In genomic region chr10:80836949-80837379, GRCm38 (mm10) we compare ENCODE assay signal across 17 mouse cellular contexts. TPM values are rescaled to one million over a fixed set of nuclear protein-coding genes. Genes with fewer than 3 reads are reported as not detected.
A peak's percentile ranks its signal among the peaks of the same experiment; 100 is the strongest.
DNase-seq lines count a peak whose midpoint lies in the region; ATAC-seq lines count a peak whose summit lies in the region.
"Had no signal": no experiment of that assay in that cellular context is flagged by ENCODE, and none has a peak within 500 bp of the region (broad histone marks: within the 10 kb centered on the region; RNA-seq: fewer than 3 reads in every experiment).

No protein-coding gene starts in this region.

- no peak overlapping the region for H3K9ac ChIP-seq in forebrain, embryonic 14.5 days (ENCODE audit: low read length)
- H3K9ac ChIP-seq in forebrain, embryonic 15.5 days (replicated peaks), result no peak overlapping the region
- H3K9ac ChIP-seq in heart, embryonic 16.5 days (ENCODE audit: low read length), result 0 out of 2 replicates have a peak overlapping the region, but pooled peaks have one; percentile 33
- no peak overlapping the region for H3K9ac ChIP-seq in midbrain, embryonic 16.5 days (ENCODE audit: low read depth, low read length)
- H3K9ac ChIP-seq: hindbrain, embryonic 15.5 days; liver, embryonic 14.5 days; stomach, embryonic 15.5 days had no signal

- no peaks in the 10 kb centered on the region for H3K4me1 ChIP-seq in forebrain, embryonic 14.5 days (ENCODE audit: control insufficient read depth, insufficient read depth, low read length)
- no peaks in the 10 kb centered on the region for H3K4me1 ChIP-seq in forebrain, embryonic 15.5 days
- peaks cover 18% of the 10 kb centered on the region for H3K4me1 ChIP-seq in heart, embryonic 16.5 days (ENCODE audit: control insufficient read depth, insufficient read depth, low read length)
- no peaks in the 10 kb centered on the region for H3K4me1 ChIP-seq in midbrain, embryonic 16.5 days (ENCODE audit: control insufficient read depth, insufficient read depth, low read length)

- H3K27me3 ChIP-seq in forebrain, embryonic 14.5 days (replicated peaks; ENCODE audit: control insufficient read depth, insufficient read depth, low read length), result 0 out of 2 replicates have a peak, but pooled peaks cover 3% of the 10 kb centered on the region
- H3K27me3 ChIP-seq in forebrain, embryonic 15.5 days, result peaks cover 18% of the 10 kb centered on the region
- H3K27me3 ChIP-seq in heart, embryonic 16.5 days (ENCODE audit: control insufficient read depth, insufficient read depth, low read length), result peaks cover 39% of the 10 kb centered on the region
- peaks cover 22% of the 10 kb centered on the region for H3K27me3 ChIP-seq in midbrain, embryonic 16.5 days (ENCODE audit: control insufficient read depth, insufficient read depth, low read depth, low read length)

- WGBS in forebrain, embryonic 14.5 days, result 52% methylated on average over 7 of the region's 7 CpGs
- WGBS in forebrain, embryonic 15.5 days, result 42% methylated on average over 7 of the region's 7 CpGs
- WGBS in heart, embryonic 16.5 days, result 39% methylated on average over 7 of the region's 7 CpGs
- 44% methylated on average over 7 of the region's 7 CpGs for WGBS in midbrain, embryonic 16.5 days

- ATAC-seq in forebrain, embryonic 14.5 days, result peak; percentile 34; the same call in 1 of the 2 replicates
- no peak for ATAC-seq in forebrain, embryonic 15.5 days (replicated peaks)
- ATAC-seq in heart, embryonic 16.5 days (replicated peaks; ENCODE audit: extremely low read depth, insufficient read depth, low FRiP score), result no peak
- no peak for ATAC-seq in midbrain, embryonic 16.5 days
- no peak for ATAC-seq in megakaryocyte progenitor cell, adult 5-6 weeks (replicated peaks; ENCODE audit: poor library complexity)
- ATAC-seq: activated CD4-positive, CD25-positive, alpha-beta regulatory T cell, adult 4 months had no signal

- no peak for DNase-seq in forebrain, embryonic 14.5 days (ENCODE audit: low spot score)
- no peak for DNase-seq in heart, postnatal 14 days
- peak; percentile 66 for DNase-seq in R1 (ENCODE audit: low read depth, low spot score)
- peak; percentile 79 to 82 for DNase-seq in cerebellum, postnatal 14 days
- DNase-seq: B cell, adult 2 months; right cerebral cortex, postnatal 25 days; thymus, postnatal 25 days had no signal

- no peak overlapping the region for H3K4me2 ChIP-seq in forebrain, embryonic 14.5 days (ENCODE audit: low read length)
- no peak overlapping the region for H3K4me2 ChIP-seq in forebrain, embryonic 15.5 days (replicated peaks)
- H3K4me2 ChIP-seq in heart, embryonic 16.5 days (ENCODE audit: low read depth, low read length), result 0 out of 2 replicates have a peak overlapping the region, but pooled peaks have one; percentile 2
- no peak overlapping the region for H3K4me2 ChIP-seq in midbrain, embryonic 16.5 days (ENCODE audit: low read length)
- H3K4me2 ChIP-seq: hindbrain, embryonic 15.5 days; stomach, embryonic 15.5 days had no signal

- no peaks in the 10 kb centered on the region for H3K36me3 ChIP-seq in forebrain, embryonic 14.5 days (ENCODE audit: control insufficient read depth, insufficient read depth, low read length)
- H3K36me3 ChIP-seq in forebrain, embryonic 15.5 days, result 0 out of 2 replicates have a peak, but pooled peaks cover 4% of the 10 kb centered on the region
- H3K36me3 ChIP-seq in heart, embryonic 16.5 days (ENCODE audit: control insufficient read depth, insufficient read depth), result no peaks in the 10 kb centered on the region
- peaks cover 11% of the 10 kb centered on the region for H3K36me3 ChIP-seq in midbrain, embryonic 16.5 days (ENCODE audit: control insufficient read depth, insufficient read depth, low read length)
- H3K36me3 ChIP-seq: stomach, embryonic 15.5 days had no signal

- H3K4me3 ChIP-seq in forebrain, embryonic 14.5 days (ENCODE audit: low read depth, low read length), result no peak overlapping the region
- no peak overlapping the region for H3K4me3 ChIP-seq in forebrain, embryonic 15.5 days
- no peak overlapping the region for H3K4me3 ChIP-seq in heart, embryonic 16.5 days (ENCODE audit: low read length)
- no peak overlapping the region for H3K4me3 ChIP-seq in midbrain, embryonic 16.5 days (ENCODE audit: low read depth, low read length)
- H3K4me3 ChIP-seq: erythroblast, embryonic 14.5 days; hindbrain, embryonic 15.5 days; stomach, embryonic 15.5 days had no signal

- H3K9me3 ChIP-seq in forebrain, embryonic 14.5 days (replicated peaks; ENCODE audit: control insufficient read depth, low read length), result no peaks in the 10 kb centered on the region
- H3K9me3 ChIP-seq in forebrain, embryonic 15.5 days, result no peaks in the 10 kb centered on the region
- no peaks in the 10 kb centered on the region for H3K9me3 ChIP-seq in heart, embryonic 16.5 days (replicated peaks; ENCODE audit: control insufficient read depth, low read length)
- no peaks in the 10 kb centered on the region for H3K9me3 ChIP-seq in midbrain, embryonic 16.5 days (replicated peaks; ENCODE audit: control insufficient read depth, low read length, poor library complexity, severe bottlenecking)
- H3K9me3 ChIP-seq: hindbrain, embryonic 15.5 days; stomach, embryonic 15.5 days had no signal

- intact Hi-C loops in heart, postnatal 14 days (cut with DNase I), result no loop called here

- H3K27ac ChIP-seq in forebrain, embryonic 14.5 days (ENCODE audit: low read depth, low read length), result no peak overlapping the region
- H3K27ac ChIP-seq in forebrain, embryonic 15.5 days (replicated peaks), result no peak overlapping the region
- no peak overlapping the region; the same call in none of the 2 replicates for H3K27ac ChIP-seq in heart, embryonic 16.5 days (ENCODE audit: low read length)
- H3K27ac ChIP-seq in midbrain, embryonic 16.5 days (ENCODE audit: low read length), result no peak overlapping the region
- H3K27ac ChIP-seq: hindbrain, embryonic 15.5 days; liver, embryonic 14.5 days; stomach, embryonic 15.5 days had no signal

RNA-seq across cellular contexts. Expression of gene Lingo3, which starts 6.9 kb away (rescaled TPM):
- polyA plus RNA-seq in forebrain, embryonic 14.5 days (2014; fragmentation: Nextera tagmentation; extraction: Ambion mirVana), result 2.7 and 4.7 TPM in 2 replicates
- polyA plus RNA-seq in forebrain, embryonic 15.5 days (2015; fragmentation: Nextera tagmentation; extraction: Ambion mirVana), result 4.4 and 5.5 TPM in 2 replicates
- 0.39 and 0.84 TPM in 2 replicates for polyA plus RNA-seq in heart, embryonic 16.5 days (2015; fragmentation: Nextera tagmentation; extraction: Ambion mirVana)
- 1 to 10 TPM; 4.2 to 5.7 TPM for total RNA-seq in heart, postnatal 14 days (2021)
- 12.6 and 16.9 TPM in 2 replicates for polyA plus RNA-seq in midbrain, embryonic 16.5 days (2015; fragmentation: Nextera tagmentation; extraction: Ambion mirVana)
- total RNA-seq in megakaryocyte progenitor cell, adult 5-6 weeks (2015), result not detected in 2 replicates
- total RNA-seq in megakaryocyte progenitor cell, adult 5-6 weeks (2017), result not detected in 2 replicates
- total RNA-seq: MEL had no signal
- polyA plus RNA-seq: activated CD4-positive, CD25-positive, alpha-beta regulatory T cell, adult 4 months; erythroblast, embryonic 14.5 days had no signal

RNA-seq across cellular contexts. Expression of gene Oaz1, which starts 10.5 kb away (rescaled TPM):
- polyA plus RNA-seq in forebrain, embryonic 14.5 days (2014; fragmentation: Nextera tagmentation; extraction: Ambion mirVana), result 1,568 and 1,701 TPM in 2 replicates
- 1,419 and 1,463 TPM in 2 replicates for polyA plus RNA-seq in forebrain, embryonic 15.5 days (2015; fragmentation: Nextera tagmentation; extraction: Ambion mirVana)
- 2,111 and 2,265 TPM in 2 replicates for polyA plus RNA-seq in heart, embryonic 16.5 days (2015; fragmentation: Nextera tagmentation; extraction: Ambion mirVana)
- 100 to 1,000 TPM; 893 to 962 TPM for total RNA-seq in heart, postnatal 14 days (2021)
- polyA plus RNA-seq in midbrain, embryonic 16.5 days (2015; fragmentation: Nextera tagmentation; extraction: Ambion mirVana), result 1,102 and 1,149 TPM in 2 replicates
- 1,168 and 1,276 TPM in 2 replicates for total RNA-seq in megakaryocyte progenitor cell, adult 5-6 weeks (2015)
- 222 and 291 TPM in 2 replicates for total RNA-seq in megakaryocyte progenitor cell, adult 5-6 weeks (2017)

RNA-seq across cellular contexts. Expression of gene Lsm7, which starts 18.0 kb away (rescaled TPM):
- 265 and 372 TPM in 2 replicates for polyA plus RNA-seq in forebrain, embryonic 14.5 days (2014; fragmentation: Nextera tagmentation; extraction: Ambion mirVana)
- polyA plus RNA-seq in forebrain, embryonic 15.5 days (2015; fragmentation: Nextera tagmentation; extraction: Ambion mirVana), result 268 and 279 TPM in 2 replicates
- polyA plus RNA-seq in heart, embryonic 16.5 days (2015; fragmentation: Nextera tagmentation; extraction: Ambion mirVana), result 141 and 148 TPM in 2 replicates
- total RNA-seq in heart, postnatal 14 days (2021), result 10 to 100 TPM; 21.3 to 28.3 TPM
- 202 and 205 TPM in 2 replicates for polyA plus RNA-seq in midbrain, embryonic 16.5 days (2015; fragmentation: Nextera tagmentation; extraction: Ambion mirVana)
- total RNA-seq in megakaryocyte progenitor cell, adult 5-6 weeks (2015), result 125 and 137 TPM in 2 replicates
- total RNA-seq in megakaryocyte progenitor cell, adult 5-6 weeks (2017), result 307 and 354 TPM in 2 replicates

RNA-seq across cellular contexts. Expression of gene Sppl2b, which starts 18.1 kb away (rescaled TPM):
- polyA plus RNA-seq in forebrain, embryonic 14.5 days (2014; fragmentation: Nextera tagmentation; extraction: Ambion mirVana), result 30.4 and 44.6 TPM in 2 replicates
- polyA plus RNA-seq in forebrain, embryonic 15.5 days (2015; fragmentation: Nextera tagmentation; extraction: Ambion mirVana), result 58.7 and 61.0 TPM in 2 replicates
- polyA plus RNA-seq in heart, embryonic 16.5 days (2015; fragmentation: Nextera tagmentation; extraction: Ambion mirVana), result 28.4 and 33.2 TPM in 2 replicates
- 10 to 100 TPM; 26.6 to 28.5 TPM for total RNA-seq in heart, postnatal 14 days (2021)
- polyA plus RNA-seq in midbrain, embryonic 16.5 days (2015; fragmentation: Nextera tagmentation; extraction: Ambion mirVana), result 82.4 and 84.1 TPM in 2 replicates
- total RNA-seq in megakaryocyte progenitor cell, adult 5-6 weeks (2015), result 17.7 and 18.2 TPM in 2 replicates
- 29.4 and 39.4 TPM in 2 replicates for total RNA-seq in megakaryocyte progenitor cell, adult 5-6 weeks (2017)

RNA-seq across cellular contexts. Expression of gene Jsrp1, which starts 23.7 kb away (rescaled TPM):
- 0.30 and 0.31 TPM in 2 replicates for polyA plus RNA-seq in forebrain, embryonic 14.5 days (2014; fragmentation: Nextera tagmentation; extraction: Ambion mirVana)
- 0.31 TPM in 1 of 2 replicates, not detected in the other for polyA plus RNA-seq in forebrain, embryonic 15.5 days (2015; fragmentation: Nextera tagmentation; extraction: Ambion mirVana)
- polyA plus RNA-seq in heart, embryonic 16.5 days (2015; fragmentation: Nextera tagmentation; extraction: Ambion mirVana), result 5.6 and 6.7 TPM in 2 replicates
- total RNA-seq in heart, postnatal 14 days (2021), result not detected
- 0.39 and 0.45 TPM in 2 replicates for polyA plus RNA-seq in midbrain, embryonic 16.5 days (2015; fragmentation: Nextera tagmentation; extraction: Ambion mirVana)
- total RNA-seq in megakaryocyte progenitor cell, adult 5-6 weeks (2015), result not detected in 2 replicates
- not detected in 2 replicates for total RNA-seq in megakaryocyte progenitor cell, adult 5-6 weeks (2017)
- total RNA-seq: MEL had no signal
- polyA plus RNA-seq: activated CD4-positive, CD25-positive, alpha-beta regulatory T cell, adult 4 months; erythroblast, embryonic 14.5 days; liver, embryonic 14.5 days had no signal

Comparison
In these comparisons a context has a peak if more than half of its experiments do, and no peak if none do; other contexts are left out.
1. DNase-seq: peak in R1 (single experiment) and cerebellum, postnatal 14 days (2 of 2); none in forebrain, embryonic 14.5 days (single experiment) and heart, postnatal 14 days (0 of 2).